Mouse (Mus musculus) olfactory bulb, adult 2 months (tissue): ENCODE data around the gene Krt7. TPM values are rescaled to one million over a fixed set of nuclear protein-coding genes. Genes with fewer than 3 reads are reported as not detected.

Source experiments
- H3K27ac ChIP-seq: fragments of 200-500 bp; 2 replicates; pipeline ENCODE4 v1.5.1; 2012; ENCODE audit warnings: low read depth, low read length; ENCODE audit not compliant: insufficient read depth
- H3K4me1 ChIP-seq: fragments of 200-500 bp; 2 replicates; pipeline ENCODE4 v1.6.1; 2012; ENCODE audit warnings: low read length; ENCODE audit not compliant: control insufficient read depth, insufficient read depth
- H3K4me3 ChIP-seq: fragments of 200-500 bp; 2 replicates; pipeline ENCODE4 v1.5.1; 2012; ENCODE audit warnings: mild to moderate bottlenecking, low read depth, low read length, moderate library complexity; ENCODE audit not compliant: insufficient read depth
- CTCF ChIP-seq: fragments of 200-500 bp; IDR thresholded peaks from 2 replicates; pipeline ENCODE4 v1.5.1; 2012; ENCODE audit warnings: low read depth, mild to moderate bottlenecking, low read length, moderate library complexity; ENCODE audit not compliant: insufficient read depth
- POLR2A ChIP-seq: fragments of 200-500 bp; IDR thresholded peaks from 2 replicates; pipeline ENCODE4 v1.6.1; 2012; ENCODE audit warnings: mild to moderate bottlenecking, low read depth, low read length, moderate library complexity; ENCODE audit not compliant: insufficient read depth
- WGBS: fragments of 180-500 bp; shearing (Covaris S2); methylation state at CpG from one replicate; pipeline ENCODE4 v1.1.7; 2018; 5-methylcytosine and 5-hydroxymethylcytosine counted together
- polyA plus RNA-seq: library from polyadenylated mRNA; stranded (reverse); fragments of >200 nt; gene quantifications from 2 replicates; pipeline ENCODE4 v1.2.4, GENCODE M21; 2012; ENCODE audit warnings: low replicate concordance; ENCODE audit not compliant: missing spikeins, insufficient read depth, insufficient read length

Krt7 gene
- polyA plus RNA-seq = not detected in 2 replicates

GRCm38 (mm10) chr15:101410775-101411174 is at the start of gene Krt7:
Krt7 (plus strand) TSS chr15:101411043.
- no peak for TF ChIP-seq CTCF
- no peak for TF ChIP-seq POLR2A

GRCm38 (mm10) chr15:101362393-101363010 is 48.3 kb upstream of the Krt7 start:
- TF ChIP-seq POLR2A = no peak
- TF ChIP-seq CTCF = no peak

More at GRCm38 (mm10) chr15:101410775-101411174, at the start of gene Krt7:
- no peak within 1 kb of the TSS for H3K27ac ChIP-seq
- H3K4me3 ChIP-seq = no peak within 1 kb of the TSS
- WGBS = 75% methylated on average over 2 of the region's 2 CpGs
- no peaks in the 10 kb centered on the region; the same call in 1 of the 2 replicates for H3K4me1 ChIP-seq

GRCm38 (mm10) chr15:101363933-101364332 is 46.9 kb upstream of the Krt7 start:
- Histone ChIP-seq H3K4me3 (no peak overlapping the region), H3K27ac (no peak overlapping the region), H3K4me1 (peaks cover 34% of the 10 kb centered on the region)
- TF ChIP-seq POLR2A = no peak
- WGBS = 94% methylated on average over 6 of the region's 6 CpGs

More at GRCm38 (mm10) chr15:101362393-101363010, 48.3 kb upstream of the Krt7 start:
- 59% methylated on average over 4 of the region's 4 CpGs for WGBS
- no peak overlapping the region for H3K27ac ChIP-seq
- H3K4me1 ChIP-seq = peaks cover 24% of the 10 kb centered on the region
- H3K4me3 ChIP-seq = no peak overlapping the region

GRCm38 (mm10) chr15:101364425-101364824 is 46.4 kb upstream of the Krt7 start:
- H3K27ac ChIP-seq = no peak overlapping the region
- no peak for TF ChIP-seq CTCF
- TF ChIP-seq POLR2A = no peak
- WGBS = 86% methylated on average over 6 of the region's 6 CpGs
- H3K4me3 ChIP-seq = no peak overlapping the region
- peaks cover 34% of the 10 kb centered on the region for H3K4me1 ChIP-seq

- Histone ChIP-seq H3K27ac (no peak overlapping the region), H3K4me1 (peaks cover 37% of the 10 kb centered on the region), H3K4me3 (no peak overlapping the region)
- 87% methylated on average over 7 of the region's 7 CpGs for WGBS
- TF ChIP-seq CTCF = no peak
- no peak for TF ChIP-seq POLR2A
Observed at GRCm38 (mm10) chr15:101364891-101365671, 45.8 kb upstream of the Krt7 start.

GRCm38 (mm10) chr15:101365721-101366120 is 45.1 kb upstream of the Krt7 start:
- no peak for TF ChIP-seq CTCF
- no peak for TF ChIP-seq POLR2A
- H3K27ac ChIP-seq = no peak overlapping the region
- peaks cover 42% of the 10 kb centered on the region for H3K4me1 ChIP-seq
- H3K4me3 ChIP-seq = no peak overlapping the region
- 76% methylated on average over 4 of the region's 4 CpGs for WGBS

- H3K4me3 ChIP-seq = no peak overlapping the region
- TF ChIP-seq CTCF (no peak), POLR2A (no peak)
- WGBS = 76% methylated on average over 3 of the region's 3 CpGs
Observed at GRCm38 (mm10) chr15:101366482-101366881, 44.4 kb upstream of the Krt7 start.

GRCm38 (mm10) chr15:101366926-101367325 is 43.9 kb upstream of the Krt7 start:
- Histone ChIP-seq H3K27ac (no peak overlapping the region), H3K4me1 (peaks cover 41% of the 10 kb centered on the region), H3K4me3 (no peak overlapping the region)
- 87% methylated on average over 2 of the region's 2 CpGs for WGBS
- no peak for TF ChIP-seq POLR2A
- no peak for TF ChIP-seq CTCF

More at GRCm38 (mm10) chr15:101366482-101366881, 44.4 kb upstream of the Krt7 start:
- H3K4me1 ChIP-seq = peaks cover 42% of the 10 kb centered on the region
- H3K27ac ChIP-seq = no peak overlapping the region

GRCm38 (mm10) chr15:101367497-101367896 is 43.3 kb upstream of the Krt7 start:
- H3K4me3 ChIP-seq = no peak overlapping the region
- no peak overlapping the region for H3K27ac ChIP-seq
- 89% methylated on average over 8 of the region's 8 CpGs for WGBS
- TF ChIP-seq CTCF (no peak), POLR2A (no peak)
- H3K4me1 ChIP-seq = peaks cover 35% of the 10 kb centered on the region
